Mouse (Mus musculus) lung, postnatal 14 days (tissue): ENCODE measurements around the gene Gstm1.
"Not testable (repeated sequence)": the region's sequence is repeated elsewhere in the genome, so short reads cannot be mapped to it uniquely, and the experiment has no call there.

Experiments
- DNase-seq: peaks from one replicate; pipeline ENCODE4 v3.0.0; 2021

Gene Gstm1

DNA sequence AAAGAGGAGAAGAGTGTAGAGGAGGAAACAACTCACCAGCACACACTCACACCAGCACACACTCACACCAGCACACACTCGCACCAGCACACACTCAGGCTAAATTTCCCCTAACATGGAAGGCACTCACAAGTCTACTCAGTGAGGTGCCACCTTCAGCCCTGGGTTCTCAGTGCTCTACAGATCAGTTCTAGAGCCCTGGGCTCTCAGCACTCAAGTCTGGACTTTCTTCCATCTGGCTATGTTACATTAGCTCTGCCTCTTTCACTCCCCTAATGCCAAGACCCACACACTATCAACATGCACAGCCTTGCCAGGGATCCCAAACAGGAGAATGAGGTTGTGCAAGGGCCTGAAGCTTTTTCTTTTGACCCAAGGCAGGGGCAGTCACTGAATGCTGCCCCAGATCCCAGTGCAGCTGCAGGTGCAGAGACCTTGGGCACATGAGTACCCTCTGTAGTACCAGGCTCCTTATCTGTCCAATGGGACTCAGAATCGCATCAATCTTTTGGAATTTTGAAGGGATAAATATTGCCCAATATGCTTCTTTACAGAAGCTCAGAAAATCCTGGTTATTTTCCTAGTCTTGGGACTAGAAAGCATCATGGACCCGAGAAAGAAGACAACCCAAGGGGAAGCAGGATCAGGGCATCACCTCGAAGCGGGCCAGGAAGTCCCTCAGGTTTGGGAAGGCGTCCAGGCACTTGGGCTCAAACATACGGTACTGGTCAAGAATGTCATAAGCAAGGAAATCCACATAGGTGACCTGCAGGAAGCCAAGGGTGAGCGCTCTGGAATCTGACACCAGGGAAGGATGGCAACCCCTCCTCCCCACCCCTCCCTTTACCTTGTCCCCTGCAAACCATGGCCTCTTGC is 3.4 kb downstream of the Gstm1 start:
- no peak for DNase-seq

DNA sequence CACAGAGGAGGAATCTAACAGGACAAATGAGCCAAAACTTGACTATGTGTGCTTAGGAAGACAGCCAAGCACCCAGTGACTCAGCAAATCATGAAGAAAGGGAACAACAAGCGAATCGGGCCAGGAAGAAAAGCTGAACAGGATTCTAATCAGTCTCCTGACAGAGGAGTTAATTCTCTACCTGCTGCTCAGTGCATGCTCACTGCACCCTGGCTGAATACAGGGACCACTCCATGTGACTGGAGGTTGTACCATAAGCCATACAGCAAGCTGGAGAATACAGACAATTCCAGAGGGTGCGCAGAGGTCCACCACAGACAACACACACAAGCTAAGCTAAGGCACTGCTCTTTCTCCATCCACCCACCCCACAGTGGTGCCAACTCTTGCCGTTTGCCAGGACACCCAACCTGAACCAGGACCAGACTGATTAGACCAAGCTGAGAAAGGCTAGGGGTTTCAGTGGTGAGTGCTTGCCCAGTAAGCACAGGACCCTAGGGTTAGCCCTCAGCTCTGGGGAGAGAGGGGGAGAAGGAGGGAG is 4.4 kb downstream of the Gstm1 start:
- peak; percentile 64 for DNase-seq

DNA sequence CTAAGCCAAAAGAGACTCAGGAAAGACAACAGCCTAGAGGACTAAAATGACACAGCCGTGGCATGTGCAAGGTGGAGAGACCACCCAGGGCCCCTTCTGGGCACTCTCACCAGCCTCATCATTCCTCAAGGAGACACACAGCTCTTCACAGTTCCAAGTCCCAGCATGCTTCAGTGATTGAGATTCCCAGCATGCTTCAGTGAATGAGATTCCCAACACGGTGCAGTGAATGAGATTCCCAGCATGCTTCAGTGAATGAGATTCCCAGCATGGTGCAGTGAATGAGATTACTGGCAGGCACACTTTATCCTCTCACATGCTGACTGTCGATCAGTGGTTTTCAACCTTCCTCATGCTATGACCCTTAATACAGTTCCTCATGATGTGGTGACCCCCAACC is 6.2 kb downstream of the Gstm1 start:
- no peak for DNase-seq

DNA sequence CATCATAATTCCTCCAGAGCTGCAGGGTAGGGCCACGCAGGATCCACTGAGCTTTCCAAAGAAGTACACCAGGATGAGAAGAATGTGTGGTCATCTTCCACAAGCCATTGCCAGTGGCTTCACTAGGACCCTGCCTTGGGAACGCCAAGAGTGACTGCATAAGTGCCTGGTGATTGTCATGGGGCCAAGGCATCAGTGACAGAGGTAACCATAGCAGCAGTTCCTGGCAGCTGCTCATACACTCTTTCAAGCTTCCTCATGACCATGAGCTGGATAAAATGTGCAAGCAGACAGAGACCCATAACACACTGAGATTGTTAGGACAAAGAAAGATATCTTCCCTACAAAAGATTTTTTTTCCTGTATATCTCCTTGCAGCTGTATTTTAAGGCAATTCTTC is 7.5 kb downstream of the Gstm1 start:
- peak; percentile 36 for DNase-seq

DNA sequence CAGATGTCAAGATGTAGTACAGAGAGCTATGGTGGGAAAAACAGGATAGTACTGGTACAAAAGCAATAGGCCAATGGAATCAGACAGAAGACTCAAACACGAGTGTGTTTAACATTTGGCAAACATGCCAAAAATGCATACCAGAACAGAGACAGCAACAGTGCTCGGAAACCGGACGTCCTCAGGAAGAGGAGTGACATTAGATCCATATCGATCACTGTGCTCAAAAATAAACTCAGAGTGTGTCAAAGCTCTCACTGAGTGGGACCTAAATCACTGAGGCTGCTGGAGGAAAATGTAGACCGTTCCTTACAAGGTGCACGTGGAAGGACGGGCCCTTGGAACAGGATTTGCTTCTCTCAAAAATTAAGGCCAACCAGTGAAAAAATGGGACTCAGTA is 15.8 kb downstream of the Gstm1 start:
- peak; percentile 26 for DNase-seq

DNA sequence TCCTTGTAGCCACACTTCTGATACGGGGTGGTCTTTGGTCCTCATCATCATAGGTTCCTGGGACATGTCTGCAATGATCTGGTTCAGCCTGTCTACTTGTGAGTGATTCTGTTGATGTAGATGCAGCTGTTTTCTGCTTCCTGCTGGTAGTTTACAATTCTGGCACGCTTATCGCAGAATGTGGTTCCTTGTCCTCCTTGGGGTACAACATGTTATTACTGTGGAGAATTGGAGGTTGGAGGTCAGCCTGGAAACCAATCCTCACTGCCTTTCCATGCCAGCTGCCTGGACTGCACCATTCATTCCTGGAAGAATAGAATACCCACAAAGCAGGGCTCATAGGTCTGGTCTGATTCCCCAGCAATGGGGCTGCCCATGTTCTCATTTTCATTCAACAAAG is 18.3 kb downstream of the Gstm1 start:
- no peak for DNase-seq

DNA sequence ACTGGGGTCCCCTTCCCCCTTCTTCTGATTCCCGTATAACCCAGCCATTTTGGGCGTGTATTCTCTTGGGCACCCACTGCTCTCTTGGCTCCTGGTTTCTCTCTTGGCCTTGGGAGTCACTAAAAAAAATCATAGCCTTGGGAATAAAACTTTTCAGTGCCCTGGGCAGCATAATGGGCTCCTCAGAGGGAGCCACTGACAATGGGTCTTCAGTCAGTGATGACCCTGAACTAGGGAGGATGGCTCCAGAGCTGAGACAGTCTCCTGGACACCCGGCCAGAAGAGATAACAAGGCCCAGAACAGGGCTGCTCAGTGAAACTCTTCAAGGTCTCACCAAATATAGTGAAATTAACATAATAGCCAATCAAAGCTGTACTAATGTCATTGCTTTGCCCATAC is 19.2 kb downstream of the Gstm1 start:
- no peak for DNase-seq

DNA sequence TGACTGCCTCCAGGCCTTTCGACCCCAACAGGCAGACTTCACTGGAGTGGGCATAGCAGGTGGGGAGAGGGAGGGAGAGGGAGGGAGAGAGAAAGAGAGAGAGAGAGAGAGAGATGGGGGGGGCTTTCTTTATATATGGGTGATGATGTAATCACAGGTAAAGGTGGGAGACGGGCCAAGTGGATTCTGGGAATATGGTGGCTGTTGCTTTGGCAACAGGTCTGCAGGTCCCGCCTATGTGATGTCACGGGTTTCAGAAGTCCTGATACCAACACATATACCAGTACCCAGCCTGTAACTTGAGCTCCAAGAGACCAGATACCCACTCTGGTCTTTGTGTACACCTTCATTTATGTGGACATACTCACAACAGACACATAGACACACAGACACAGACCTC is 21.2 kb downstream of the Gstm1 start:
- DNase-seq: no peak

DNA sequence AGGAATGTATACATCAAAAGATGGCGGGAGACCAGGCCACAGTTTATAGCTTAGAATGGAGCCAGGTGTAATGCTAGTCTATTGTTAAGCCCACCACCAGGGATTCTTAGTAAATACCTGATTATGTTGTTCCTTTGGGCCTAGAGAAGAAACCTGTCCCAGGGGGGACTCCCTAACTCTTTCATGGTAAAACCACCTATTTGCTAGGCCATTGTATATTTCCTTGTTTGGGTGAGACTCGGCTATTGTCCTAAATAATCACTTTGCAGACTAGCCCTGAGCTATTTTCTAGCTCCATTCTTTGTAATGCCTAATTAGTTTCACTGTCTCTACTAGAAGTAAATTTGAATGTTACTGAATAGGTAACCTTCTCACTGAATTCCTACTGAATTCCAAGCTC is 21.8 kb downstream of the Gstm1 start:
- not testable (repeated sequence) for DNase-seq

DNA sequence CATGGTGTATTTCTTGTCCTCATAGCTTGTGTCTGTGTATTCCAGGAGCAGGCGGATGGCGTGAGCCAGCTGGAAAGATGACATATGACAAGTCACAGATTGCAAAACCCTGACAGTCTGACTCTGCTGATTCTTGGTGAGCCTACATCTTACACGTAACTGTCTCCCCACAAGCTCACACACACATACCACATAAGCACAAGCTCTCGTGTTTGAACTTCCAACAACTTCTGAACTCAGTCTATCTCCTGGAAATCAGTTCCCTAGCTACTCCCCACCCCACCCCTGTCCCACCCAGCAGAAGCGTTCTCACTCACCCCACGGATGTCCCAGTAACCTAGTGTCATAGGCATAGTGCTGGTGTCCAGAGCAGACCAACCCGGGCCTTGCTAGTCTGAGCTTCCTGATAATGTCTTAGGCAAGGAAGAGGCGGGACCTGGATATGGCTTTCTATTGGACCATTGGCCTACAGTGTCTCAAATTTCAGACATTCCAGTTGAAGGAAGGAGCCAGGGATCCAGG is 31.7 kb downstream of the Gstm1 start, which contains the start of gene Gstm2:
Gene Gstm2 (minus strand): TSS at position 413 of the 522 bp plus-strand sequence.
- DNase-seq: peak; percentile 59

DNA sequence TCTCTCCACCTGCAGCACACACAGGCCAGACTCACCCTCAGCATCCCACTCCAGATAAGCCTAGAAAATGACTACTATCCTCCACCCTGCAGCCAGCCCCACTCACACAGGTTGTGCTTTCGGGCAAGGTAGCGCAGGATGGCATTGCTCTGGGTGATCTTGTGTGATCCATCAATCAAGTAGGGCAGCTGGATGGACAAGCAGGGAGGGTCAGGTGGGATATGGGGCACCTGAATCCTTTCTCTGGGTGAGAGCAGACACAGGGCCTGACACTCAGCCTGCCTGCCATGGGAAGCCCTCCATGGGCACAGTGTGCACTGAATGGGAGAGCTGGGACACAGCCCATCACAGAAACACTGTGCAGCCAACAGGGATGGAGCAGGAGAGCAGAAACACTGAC is 32.6 kb downstream of the Gstm1 start:
- not testable (repeated sequence) for DNase-seq

DNA sequence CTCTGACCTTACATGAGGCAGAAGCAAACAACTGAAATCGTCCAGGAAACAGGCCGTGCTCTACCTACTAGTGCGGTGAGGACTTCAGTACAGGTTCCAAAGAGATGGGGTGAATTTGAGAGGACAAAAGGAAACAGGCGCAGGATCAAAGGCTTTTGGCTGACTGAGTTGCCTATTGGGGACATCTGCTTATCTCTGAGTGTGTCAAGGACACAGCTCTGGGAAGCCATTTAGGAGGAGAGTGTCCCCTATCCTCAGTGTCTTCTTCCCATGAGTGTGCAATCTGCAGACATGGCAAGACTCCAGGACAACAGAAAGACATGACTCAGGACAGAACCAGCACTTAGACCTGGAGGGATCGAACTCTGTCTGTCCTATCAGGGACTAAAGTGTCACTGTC is 33.3 kb downstream of the Gstm1 start:
- no peak for DNase-seq

DNA sequence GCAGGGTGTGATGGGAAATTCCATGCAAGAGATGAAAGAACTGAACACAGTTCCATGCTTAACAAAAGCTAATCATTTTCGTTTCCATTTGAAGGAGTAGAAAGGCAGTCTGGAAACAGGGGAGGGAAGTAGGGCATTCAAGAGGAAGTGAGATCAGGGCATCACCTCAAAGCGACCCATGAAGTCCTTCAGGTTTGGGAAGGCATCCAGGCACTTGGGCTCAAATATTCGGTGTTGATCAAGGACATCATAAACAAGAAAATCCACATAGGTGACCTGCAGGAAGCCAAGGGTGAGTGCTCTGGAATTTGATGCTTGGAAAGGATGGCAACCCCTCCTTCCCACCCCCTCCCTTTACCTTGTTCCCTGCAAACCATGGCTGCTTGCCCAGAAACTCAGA is 34.0 kb downstream of the Gstm1 start:
- DNase-seq: no peak

DNA sequence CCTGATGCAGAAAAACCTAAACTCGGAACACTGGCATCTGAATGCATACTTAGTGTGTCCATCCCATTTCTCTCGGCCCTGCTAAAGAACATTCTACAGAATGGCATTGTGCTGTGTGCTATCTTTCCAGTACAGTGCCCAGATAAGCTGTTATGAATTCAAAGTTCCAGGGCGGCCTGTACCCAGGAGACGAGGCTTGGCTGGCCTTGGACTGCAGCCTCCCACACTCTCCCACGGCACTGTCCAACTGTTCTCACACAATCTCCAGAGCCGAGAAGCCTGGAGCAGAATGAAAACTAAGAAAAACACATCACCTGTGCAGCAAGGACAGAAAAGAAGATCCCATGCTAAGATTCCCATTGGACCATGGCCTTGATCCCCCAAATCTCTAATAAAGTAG is 35.0 kb downstream of the Gstm1 start:
- no peak for DNase-seq

DNA sequence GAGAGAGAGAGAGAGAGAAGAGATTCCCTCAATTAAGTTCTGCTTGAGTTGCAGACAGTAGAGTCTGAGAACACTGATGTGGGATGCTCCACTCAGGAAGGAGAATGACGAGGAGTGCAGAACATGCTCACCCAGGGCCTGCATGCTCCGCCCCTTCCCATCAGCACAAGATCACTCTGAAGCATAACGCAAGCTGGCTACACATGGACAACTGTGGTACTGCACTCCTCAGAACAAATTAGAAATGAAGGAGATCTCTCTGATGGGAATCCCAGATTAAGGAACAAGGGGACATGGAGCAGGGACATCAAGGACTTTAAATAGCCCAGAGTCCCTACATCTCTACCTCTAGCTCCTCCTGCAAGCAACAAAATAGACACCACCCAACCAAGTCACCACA is 36.5 kb downstream of the Gstm1 start:
- no peak for DNase-seq

DNA sequence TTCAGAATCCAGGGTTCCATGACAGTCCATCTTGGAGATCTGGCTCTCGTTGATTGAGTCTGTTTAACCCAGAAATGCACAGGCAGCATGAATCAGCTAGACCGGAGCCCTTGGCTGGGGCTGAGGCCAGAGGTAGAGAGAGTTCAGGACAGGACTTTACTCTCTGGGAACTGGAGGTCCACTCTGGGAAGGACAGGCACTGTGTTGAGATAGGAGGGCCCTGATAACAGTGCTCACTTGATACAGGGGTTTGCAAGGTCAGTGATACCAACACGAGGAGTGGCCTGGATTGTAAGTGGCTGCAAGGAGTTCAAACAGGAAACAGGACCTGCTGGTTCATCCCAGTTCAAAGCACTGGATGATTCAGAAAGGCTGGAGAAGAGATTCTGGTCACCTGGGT is 40.1 kb downstream of the Gstm1 start:
- no peak for DNase-seq

DNA sequence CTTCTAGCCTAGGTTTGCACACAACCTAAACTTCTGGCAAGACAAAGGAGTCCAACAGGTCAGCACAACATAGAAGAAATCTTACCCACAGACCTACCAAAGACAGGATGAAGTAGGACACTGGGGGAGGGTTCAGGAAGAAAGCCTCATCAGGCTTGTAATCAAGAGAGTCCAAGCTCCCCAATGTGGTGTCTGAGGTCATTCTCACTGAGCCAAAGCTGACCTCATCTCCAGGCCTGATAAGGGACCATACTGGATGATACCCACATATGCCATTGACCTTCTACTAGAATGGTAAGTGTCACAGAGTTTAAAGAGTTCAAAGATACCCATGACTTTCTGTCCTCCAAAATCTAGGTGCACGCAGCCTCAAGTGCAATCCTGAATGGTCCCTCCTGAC is 43.5 kb downstream of the Gstm1 start:
- no peak for DNase-seq

DNA sequence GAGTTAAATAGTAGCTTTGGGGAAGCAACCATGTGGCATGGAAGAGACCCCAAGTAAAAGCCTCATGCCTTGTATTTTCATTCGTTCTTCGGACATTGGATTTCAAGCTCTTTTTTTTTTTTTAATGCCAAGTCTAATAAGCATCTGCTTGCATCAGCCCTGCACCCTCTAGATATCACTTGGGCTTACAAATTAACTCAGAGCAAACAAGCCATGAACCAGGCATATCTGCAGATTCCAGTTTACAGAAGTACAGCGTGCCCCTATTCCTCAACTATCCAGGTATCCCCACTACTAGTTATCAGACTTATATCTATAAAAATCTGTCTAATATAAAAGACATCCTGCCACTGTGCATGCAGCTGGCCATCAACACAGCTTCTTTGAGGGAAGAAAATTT is 45.7 kb downstream of the Gstm1 start:
- DNase-seq: no peak

DNA sequence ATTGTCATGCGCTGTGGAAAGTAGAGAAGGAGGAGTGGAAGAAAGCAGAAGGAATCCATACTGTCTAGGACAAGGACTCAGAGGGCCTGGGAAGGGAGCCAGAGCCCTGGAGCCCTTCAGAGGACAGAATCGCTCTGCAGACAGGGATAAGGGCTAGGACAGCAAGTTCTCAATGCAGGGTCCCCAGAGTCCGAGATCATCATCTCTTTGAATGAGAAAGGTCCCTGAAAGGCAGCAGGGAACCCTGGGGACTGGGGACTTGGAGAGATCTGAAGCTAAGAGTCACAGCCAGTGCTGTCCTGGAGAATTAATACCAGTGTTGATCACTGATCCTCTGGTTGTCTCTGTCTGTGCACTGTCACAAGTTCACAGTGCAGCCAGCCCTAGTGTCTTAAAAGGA is 46.7 kb downstream of the Gstm1 start:
- not testable (repeated sequence) for DNase-seq

DNA sequence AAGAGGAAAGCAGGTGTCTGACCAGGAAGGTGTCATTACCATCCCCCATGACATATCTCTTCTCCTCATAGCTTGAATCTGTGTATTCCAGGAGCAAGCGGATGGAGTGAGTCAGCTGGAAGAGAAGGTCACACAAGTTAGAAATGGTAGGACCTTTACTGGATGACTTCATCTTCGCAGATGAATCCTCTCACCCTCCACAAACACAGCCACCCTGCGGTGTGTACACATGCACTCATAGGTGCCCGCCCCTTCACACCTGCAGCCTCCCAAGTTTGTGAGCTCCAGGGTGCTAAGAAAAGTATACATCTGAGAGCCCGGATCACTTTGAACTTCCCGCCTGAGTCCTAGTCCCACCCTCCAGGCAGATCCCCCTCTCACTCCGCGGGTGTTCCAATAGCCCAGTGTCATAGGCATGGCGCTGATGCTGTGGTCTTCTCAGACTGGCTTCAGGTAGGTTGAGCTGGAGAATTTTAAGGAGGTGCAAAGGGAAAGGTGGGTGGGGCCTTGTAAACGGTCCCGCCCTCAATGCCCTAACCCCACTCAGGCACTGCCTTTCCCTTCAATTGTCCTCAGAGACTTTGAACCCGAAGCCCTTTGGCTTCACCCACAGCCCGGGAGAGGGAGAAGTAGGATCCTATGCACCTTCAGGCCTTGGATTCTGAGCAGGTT is 48.9 kb downstream of the Gstm1 start, which contains the start of gene Gstm3:
Gene Gstm3 (minus strand): TSS at position 560 of the 672 bp plus-strand sequence.
- DNase-seq: no peak

DNA sequence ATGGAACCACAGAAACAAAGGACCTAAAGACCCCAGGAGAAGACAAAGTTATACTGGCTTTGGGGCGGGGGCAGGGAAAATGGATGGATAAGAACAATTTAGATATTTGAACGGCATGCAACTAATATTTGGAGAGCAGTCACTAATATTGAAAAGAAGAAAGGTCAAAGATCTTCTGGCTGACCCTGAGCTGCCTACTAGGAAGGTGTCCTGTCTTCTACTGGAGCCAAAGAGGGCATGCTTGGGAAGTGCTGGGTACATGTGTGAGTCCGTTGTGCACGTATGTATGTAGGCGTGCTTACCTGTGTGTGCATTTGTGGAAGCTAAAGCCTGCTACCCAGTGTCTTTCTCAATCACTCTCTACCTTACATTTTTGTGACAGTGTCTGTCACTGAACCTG is 51.1 kb downstream of the Gstm1 start:
- DNase-seq: no peak

DNA sequence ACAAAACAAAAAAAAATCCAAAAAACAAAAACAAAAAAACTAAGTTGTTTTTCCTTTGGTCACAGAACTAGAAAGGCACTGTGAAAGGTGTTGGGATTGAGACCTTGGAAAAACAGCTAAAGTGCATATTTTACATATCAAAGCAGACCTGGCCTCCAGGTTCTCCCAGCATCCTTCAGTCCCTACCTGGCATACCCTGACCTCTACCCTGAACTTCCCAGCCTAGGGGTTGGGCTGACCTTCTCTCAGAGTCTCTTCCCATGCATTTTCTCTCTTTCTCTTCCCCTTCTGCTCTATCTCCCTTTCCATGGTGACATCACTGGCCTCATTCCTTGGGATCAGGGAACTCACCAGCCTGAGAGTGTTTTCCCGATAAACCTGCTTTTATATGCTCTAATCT is 52.2 kb downstream of the Gstm1 start:
- DNase-seq: no peak

DNA sequence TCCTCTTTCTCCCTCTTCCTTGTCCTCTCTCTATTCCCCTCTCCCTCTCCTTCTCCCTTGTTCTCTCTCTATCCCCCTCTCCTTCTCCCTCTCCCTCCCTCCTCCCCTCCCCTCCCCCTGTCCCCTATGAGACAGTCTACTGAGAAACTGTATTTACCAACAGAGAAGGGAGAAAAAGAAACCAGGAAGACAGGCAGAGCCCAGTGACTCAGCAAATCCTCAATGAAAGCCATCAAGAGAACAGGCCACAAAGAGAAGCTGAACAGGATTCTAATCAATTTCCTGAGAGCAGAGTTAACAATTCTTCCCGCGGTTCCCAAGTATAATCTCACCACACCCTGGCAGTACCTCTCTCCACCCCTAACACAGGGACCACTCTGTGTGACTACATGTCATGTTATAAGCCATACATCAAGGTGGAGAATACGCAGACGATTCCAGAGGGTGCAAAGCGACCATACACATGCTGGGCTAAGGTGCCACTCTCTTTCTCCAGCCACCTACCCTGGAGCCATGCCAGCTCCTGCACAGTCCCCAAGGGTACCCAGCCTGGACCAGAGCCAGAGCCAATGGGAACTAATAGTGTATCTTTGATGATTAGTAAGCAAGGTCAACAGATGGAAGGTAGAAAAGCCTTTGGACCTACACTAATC is 53.0 kb downstream of the Gstm1 start:
- DNase-seq: no peak
